Mouse (Mus musculus) myocyte (in vitro differentiated cells): ENCODE data around the gene Prr19.

Source experiments
- CEBPB ChIP-seq: IDR thresholded peaks from 2 replicates; pipeline ENCODE4 v1.6.1; 2011; ENCODE audit warnings: mild to moderate bottlenecking, moderate library complexity; ENCODE audit not compliant: poor library complexity, insufficient read depth, severe bottlenecking
- E2F4 ChIP-seq: IDR thresholded peaks from one replicate; pipeline ENCODE4 v1.6.1; 2011; ENCODE audit warnings: mild to moderate bottlenecking, control low read depth, moderate library complexity; ENCODE audit not compliant: insufficient read depth
- MAX ChIP-seq: IDR thresholded peaks from one replicate; pipeline ENCODE4 v1.6.1; 2011; ENCODE audit warnings: low read depth, mild to moderate bottlenecking, control low read depth
- MYOD1 ChIP-seq, 3 experiments: IDR thresholded peaks; one replicate each; pipeline ENCODE4 v1.6.1; 2011; ENCODE audit warnings: control low read depth in 2 of 3, low read depth in 2 of 3, mild to moderate bottlenecking in 2 of 3, moderate library complexity in 1 of 3; ENCODE audit not compliant: insufficient read length in 2 of 3, control insufficient read depth in 1 of 3
- MYOG ChIP-seq, 3 experiments: IDR thresholded peaks; one replicate each; pipeline ENCODE4 v1.6.1; 2011; ENCODE audit warnings: control low read depth in 2 of 3, low read depth in 2 of 3, mild to moderate bottlenecking in 2 of 3; ENCODE audit not compliant: insufficient read length in 2 of 3, control insufficient read depth in 1 of 3, insufficient read depth in 1 of 3
- POLR2A ChIP-seq: IDR thresholded peaks from one replicate; pipeline ENCODE4 v1.6.1; 2011; ENCODE audit warnings: low read depth, mild to moderate bottlenecking, control low read depth, moderate library complexity; ENCODE audit not compliant: insufficient read length
- POLR2AphosphoS2 ChIP-seq: IDR thresholded peaks from one replicate; pipeline ENCODE4 v1.6.1; 2011; ENCODE audit warnings: low read depth, control low read depth; ENCODE audit not compliant: insufficient read length
- REST ChIP-seq: IDR thresholded peaks from one replicate; pipeline ENCODE4 v1.6.1; 2011; ENCODE audit warnings: mild to moderate bottlenecking, control low read depth, moderate library complexity; ENCODE audit not compliant: insufficient read depth, insufficient read length
- SRF ChIP-seq: IDR thresholded peaks from one replicate; pipeline ENCODE4 v1.6.1; 2011; ENCODE audit warnings: low read depth; ENCODE audit not compliant: control insufficient read depth, insufficient read length
- TCF12 ChIP-seq: IDR thresholded peaks from one replicate; pipeline ENCODE4 v1.6.1; 2011; ENCODE audit warnings: mild to moderate bottlenecking, control low read depth; ENCODE audit not compliant: poor library complexity, insufficient read depth, severe bottlenecking
- USF1 ChIP-seq: IDR thresholded peaks from one replicate; pipeline ENCODE4 v1.6.1; 2011; ENCODE audit warnings: low read depth, mild to moderate bottlenecking, control low read depth, moderate library complexity

DNA sequence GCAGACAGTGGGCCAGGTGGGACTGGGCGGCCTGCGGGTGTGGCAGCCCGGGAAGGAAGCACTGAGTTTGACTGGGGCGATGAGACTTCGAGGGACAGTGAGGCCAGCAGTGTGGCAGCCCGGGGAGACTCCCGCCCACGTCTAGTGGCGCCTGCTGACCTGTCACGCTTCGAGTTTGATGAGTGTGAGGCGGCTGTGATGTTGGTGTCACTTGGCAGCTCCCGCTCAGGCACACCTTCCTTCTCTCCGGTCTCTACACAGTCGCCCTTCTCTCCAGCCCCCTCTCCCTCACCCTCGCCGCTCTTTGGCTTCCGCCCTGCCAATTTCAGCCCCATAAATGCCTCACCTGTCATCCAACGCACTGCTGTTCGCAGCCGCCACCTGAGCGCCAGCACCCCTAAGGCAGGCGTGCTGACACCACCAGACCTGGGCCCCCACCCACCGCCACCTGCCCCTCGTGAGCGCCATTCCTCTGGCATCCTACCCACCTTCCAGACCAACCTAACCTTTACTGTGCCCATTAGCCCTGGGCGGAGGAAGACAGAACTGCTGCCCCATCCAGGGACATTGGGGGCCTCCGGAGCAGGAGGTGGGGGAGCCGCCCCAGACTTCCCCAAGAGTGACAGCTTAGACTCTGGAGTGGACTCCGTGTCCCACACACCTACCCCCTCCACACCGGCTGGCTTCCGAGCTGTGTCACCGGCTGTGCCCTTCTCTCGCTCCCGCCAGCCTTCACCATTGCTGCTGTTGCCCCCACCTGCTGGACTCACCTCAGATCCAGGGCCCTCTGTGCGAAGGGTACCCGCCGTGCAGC is 28.6 kb upstream of the Prr19 start:
- no peak for TF ChIP-seq POLR2A
- TF ChIP-seq E2F4 = no peak
- TF ChIP-seq USF1 = no peak
- no peak for TF ChIP-seq CEBPB
- no peak for TF ChIP-seq SRF
- TF ChIP-seq TCF12 = no peak
- TF ChIP-seq POLR2AphosphoS2 = no peak
- TF ChIP-seq MYOD1 (IDR thresholded peaks at IDR 0.05; ENCODE audit: control insufficient read depth in 1 of 3, insufficient read length in 2 of 3, low read depth in 2 of 3) = no peak
- no peak for TF ChIP-seq MAX
- TF ChIP-seq MYOG (IDR thresholded peaks at IDR 0.05; ENCODE audit: control insufficient read depth in 1 of 3, insufficient read depth in 1 of 3, insufficient read length in 2 of 3, low read depth in 2 of 3) = no peak
- TF ChIP-seq REST = no peak
